Mouse (Mus musculus) thymus, adult 2 months (tissue): Measurements from ENCODE around the gene Ppp2r5c. TPM values are rescaled to one million over a fixed set of nuclear protein-coding genes. Genes with fewer than 3 reads are reported as not detected.

Source experiments
- DNase-seq: peaks from one replicate; pipeline ENCODE4 v3.0.0; 2021
- H3K27ac ChIP-seq: fragments of 200-500 bp; 2 replicates; pipeline ENCODE4 v1.5.1; 2012; ENCODE audit warnings: low read length, control low read depth; ENCODE audit not compliant: control insufficient read depth, insufficient read depth
- H3K27me3 ChIP-seq: fragments of 200-500 bp; 2 replicates; pipeline ENCODE4 v1.6.1; 2012; ENCODE audit warnings: mild to moderate bottlenecking, low read length, moderate library complexity, mixed read lengths; ENCODE audit not compliant: control insufficient read depth, insufficient read depth
- H3K36me3 ChIP-seq: fragments of 200-500 bp; 2 replicates; pipeline ENCODE4 v1.6.1; 2012; ENCODE audit warnings: mild to moderate bottlenecking, low read length, moderate library complexity; ENCODE audit not compliant: control insufficient read depth, insufficient read depth
- H3K4me1 ChIP-seq: fragments of 200-500 bp; replicated peaks from 2 replicates; pipeline ENCODE4 v1.6.1; 2012; ENCODE audit warnings: low read length; ENCODE audit not compliant: control insufficient read depth, insufficient read depth
- H3K4me3 ChIP-seq: fragments of 200-500 bp; 2 replicates; pipeline ENCODE4 v1.5.1; 2012; ENCODE audit warnings: mild to moderate bottlenecking, low read length, control low read depth, moderate library complexity; ENCODE audit not compliant: control insufficient read depth, insufficient read depth
- CTCF ChIP-seq: fragments of 200-500 bp; IDR thresholded peaks from 2 replicates; pipeline ENCODE4 v1.5.1; 2012; ENCODE audit warnings: mild to moderate bottlenecking, control low read depth, low read length, moderate library complexity, borderline replicate concordance; ENCODE audit not compliant: control insufficient read depth, poor library complexity, insufficient read depth; ENCODE audit errors: extremely low read depth
- POLR2A ChIP-seq: fragments of 200-500 bp; IDR thresholded peaks from 2 replicates; pipeline ENCODE4 v1.6.1; 2012; ENCODE audit warnings: mild to moderate bottlenecking, low read length, control low read depth, moderate library complexity; ENCODE audit not compliant: control insufficient read depth, poor library complexity, insufficient read depth; ENCODE audit errors: extremely low read depth
- WGBS: fragments of 180-500 bp; shearing (Covaris S2); methylation state at CpG from one replicate; pipeline ENCODE4 v1.1.7; 2018; 5-methylcytosine and 5-hydroxymethylcytosine counted together
- polyA plus RNA-seq: library from polyadenylated mRNA; depleted of rRNA; stranded (reverse); fragments of >200 nt; gene quantifications from 2 replicates; pipeline ENCODE4 v1.2.3, GENCODE M21; 2012

Ppp2r5c gene
- polyA plus RNA-seq, 1 experiment: 83.7 TPM

DNA sequence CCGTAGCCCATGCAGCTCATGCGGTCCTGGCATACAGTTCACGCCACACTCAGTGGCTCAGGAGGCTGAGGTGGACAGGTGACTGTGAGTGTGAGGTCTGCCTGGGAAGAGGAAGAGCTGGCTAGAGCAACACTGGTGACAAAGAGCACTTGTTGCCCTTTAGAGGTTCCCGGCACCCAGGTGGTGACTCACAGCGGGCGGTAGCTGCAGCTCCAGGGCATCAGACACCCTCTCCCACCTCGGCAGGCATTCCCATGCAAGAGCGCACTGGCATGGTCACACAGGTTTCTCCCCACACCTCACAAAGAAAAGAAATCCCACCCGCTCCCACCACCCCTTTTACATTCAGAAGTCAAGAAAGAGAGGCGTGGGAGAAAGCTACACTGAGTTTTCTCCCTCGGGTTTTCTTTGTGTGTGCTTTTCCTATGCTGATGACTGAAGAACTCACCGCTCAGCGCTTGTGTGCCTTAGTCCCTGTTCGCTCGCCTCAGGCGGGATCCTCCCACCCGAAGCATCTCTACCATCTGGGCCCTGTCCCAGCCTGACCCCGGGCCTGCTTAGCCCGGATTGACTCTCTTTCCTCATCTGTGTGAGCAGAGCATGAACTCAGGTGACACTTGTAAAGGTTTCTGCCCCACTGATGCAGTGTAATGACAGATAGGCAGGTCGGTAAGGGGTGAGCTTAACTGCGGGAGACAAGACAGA lies 108.8 kb downstream of the Ppp2r5c start:
- Histone ChIP-seq H3K4me3 (no peak overlapping the region), H3K27me3 (no peaks in the 10 kb centered on the region), H3K4me1 (no peaks in the 10 kb centered on the region), H3K27ac (no peak overlapping the region), H3K36me3 (peaks cover 69% of the 10 kb centered on the region)
- WGBS: 96% methylated on average over 21 of the region's 21 CpGs
- DNase-seq: no peak
- no peak for TF ChIP-seq CTCF
- no peak for TF ChIP-seq POLR2A

DNA sequence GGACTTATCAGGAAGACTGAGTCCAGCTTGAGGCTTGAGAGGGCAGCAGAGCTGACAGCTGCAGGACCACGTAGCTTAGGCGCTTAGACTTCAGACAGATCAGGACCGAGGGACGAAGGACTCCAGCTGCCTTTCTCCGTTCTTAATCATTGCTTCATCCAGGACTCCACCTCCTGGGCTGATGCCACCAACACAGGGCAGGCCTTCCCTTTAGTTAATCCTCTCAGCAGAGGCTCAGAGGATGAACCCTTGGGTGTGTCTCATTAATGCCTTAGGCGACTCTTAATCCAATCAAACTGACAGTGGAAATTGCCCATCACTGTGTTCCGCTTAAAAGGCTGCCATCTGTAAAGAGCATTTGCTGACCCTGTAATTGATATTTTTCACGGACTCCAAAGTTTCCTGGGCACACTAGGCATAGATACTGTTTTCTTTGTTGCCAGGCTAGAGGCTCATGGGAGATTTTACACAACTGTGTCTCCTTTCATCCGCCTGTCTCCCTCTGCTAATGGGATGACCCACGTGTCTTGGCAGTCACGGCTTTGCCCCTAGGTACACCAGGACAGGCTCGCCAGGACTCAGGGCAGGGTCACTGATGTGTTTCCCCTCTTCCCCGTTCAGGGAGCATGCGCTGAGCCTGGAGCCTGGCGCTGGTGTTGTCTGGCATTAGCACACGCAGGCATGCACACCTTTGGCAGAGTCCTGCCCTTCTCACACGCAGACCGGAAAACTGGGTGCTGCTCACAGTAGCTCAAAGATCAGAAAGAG lies 110.1 kb downstream of the Ppp2r5c start:
- H3K4me3 ChIP-seq: no peak overlapping the region
- no peak overlapping the region for H3K27ac ChIP-seq
- no peaks in the 10 kb centered on the region for H3K27me3 ChIP-seq
- DNase-seq: no peak
- peaks cover 70% of the 10 kb centered on the region for H3K36me3 ChIP-seq
- WGBS: 96% methylated on average over 18 of the region's 18 CpGs
- TF ChIP-seq POLR2A (no peak), CTCF (no peak)
- no peaks in the 10 kb centered on the region for H3K4me1 ChIP-seq

DNA sequence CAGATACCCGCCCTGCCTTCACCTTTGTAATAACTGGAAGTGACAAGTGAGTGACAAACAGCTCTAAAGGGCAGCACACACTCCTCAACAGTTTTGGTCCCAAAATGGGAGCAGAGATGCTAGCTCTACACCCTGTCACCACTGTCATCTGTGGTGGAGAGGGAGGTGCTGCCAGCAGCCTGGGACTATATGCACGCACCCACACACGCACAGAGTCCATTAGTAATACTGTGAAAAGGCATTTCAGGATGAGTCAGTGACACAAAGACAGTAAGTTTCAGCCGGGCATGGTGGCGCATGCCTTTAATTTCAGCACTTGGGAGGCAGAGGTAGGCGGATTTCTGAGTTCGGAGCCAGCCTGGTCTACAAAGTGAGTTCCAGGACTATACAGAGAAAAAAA lies 111.3 kb downstream of the Ppp2r5c start:
- 98% methylated on average over 7 of the region's 7 CpGs for WGBS
- Histone ChIP-seq H3K4me3 (no peak overlapping the region), H3K27me3 (no peaks in the 10 kb centered on the region), H3K36me3 (peaks cover 71% of the 10 kb centered on the region), H3K4me1 (no peaks in the 10 kb centered on the region), H3K27ac (no peak overlapping the region)
- TF ChIP-seq CTCF: no peak
- no peak for TF ChIP-seq POLR2A
- DNase-seq: no peak

DNA sequence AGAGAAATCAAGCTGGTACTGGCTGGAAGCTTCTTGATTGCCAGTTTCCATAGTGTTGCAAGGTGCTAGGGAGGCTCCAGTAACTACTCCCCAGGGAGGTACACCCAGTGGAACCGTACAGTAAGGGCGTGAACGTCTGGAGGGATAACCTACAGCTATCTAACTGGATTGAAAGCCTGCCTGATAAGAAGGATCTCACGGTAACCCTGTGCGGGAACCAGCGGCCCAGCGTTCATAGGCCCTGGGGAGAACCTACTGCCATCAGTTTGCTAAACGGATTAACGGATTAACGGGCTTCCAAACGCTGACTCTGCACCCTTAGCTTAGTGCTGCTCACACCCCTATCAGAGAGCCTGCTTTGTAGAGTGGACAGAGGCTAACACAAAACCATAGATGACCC lies 116.5 kb downstream of the Ppp2r5c start:
- no peak for TF ChIP-seq POLR2A
- TF ChIP-seq CTCF: no peak
- WGBS: 99% methylated on average over 11 of the region's 11 CpGs
- Histone ChIP-seq H3K27ac (no peak overlapping the region), H3K4me1 (no peaks in the 10 kb centered on the region), H3K27me3 (no peaks in the 10 kb centered on the region), H3K4me3 (no peak overlapping the region), H3K36me3 (peaks cover 71% of the 10 kb centered on the region)
- no peak for DNase-seq

DNA sequence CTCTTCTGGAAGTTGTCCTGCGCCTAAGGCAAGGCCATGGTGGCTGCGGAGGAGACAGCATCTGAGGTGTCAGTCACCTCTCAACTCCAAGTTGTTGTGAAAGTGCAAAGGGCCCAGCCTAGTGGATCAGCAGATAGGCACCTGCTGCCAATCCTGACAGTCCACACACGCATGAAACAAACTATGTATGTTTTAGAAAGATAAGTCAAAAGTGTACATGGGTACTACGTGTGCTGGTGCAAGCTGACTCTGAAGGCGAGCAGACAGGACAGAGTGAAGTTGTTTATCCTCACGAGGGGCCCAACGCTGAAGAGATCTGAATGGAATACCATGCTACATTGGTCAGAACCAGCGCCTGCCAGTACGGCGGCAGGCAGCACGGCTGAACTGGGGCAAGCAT lies 117.9 kb downstream of the Ppp2r5c start:
- no peaks in the 10 kb centered on the region for H3K27me3 ChIP-seq
- WGBS: 98% methylated on average over 11 of the region's 11 CpGs
- peaks cover 76% of the 10 kb centered on the region for H3K36me3 ChIP-seq
- DNase-seq: no peak
- H3K27ac ChIP-seq: no peak overlapping the region
- no peak for TF ChIP-seq POLR2A
- no peak for TF ChIP-seq CTCF
- no peaks in the 10 kb centered on the region for H3K4me1 ChIP-seq
- no peak overlapping the region for H3K4me3 ChIP-seq

DNA sequence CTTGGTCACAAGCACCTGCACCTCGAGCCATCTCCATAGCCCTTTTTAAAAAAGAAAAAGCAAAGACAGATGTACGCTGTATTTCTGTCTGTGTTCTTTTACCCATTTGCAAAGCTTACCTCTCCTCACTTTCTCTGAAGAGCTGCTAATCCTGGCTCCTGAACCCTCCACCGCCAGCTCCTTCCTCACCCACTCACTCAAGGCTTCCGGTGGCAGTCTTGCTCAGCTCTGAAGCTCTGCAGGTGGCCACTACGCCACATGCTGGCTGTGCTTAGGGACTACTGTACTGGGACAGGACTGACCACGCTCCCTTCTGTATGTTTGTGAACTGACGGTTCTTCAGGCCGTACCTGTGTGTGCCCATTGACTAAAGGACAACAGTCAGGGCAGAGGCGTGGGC lies 119.4 kb downstream of the Ppp2r5c start:
- no peak for DNase-seq
- TF ChIP-seq CTCF (no peak), POLR2A (no peak)
- no peak overlapping the region for H3K4me3 ChIP-seq
- WGBS: 96% methylated on average over 9 of the region's 9 CpGs
- H3K36me3 ChIP-seq: peaks cover 85% of the 10 kb centered on the region
- no peak overlapping the region for H3K27ac ChIP-seq
- H3K4me1 ChIP-seq: no peaks in the 10 kb centered on the region
- H3K27me3 ChIP-seq: no peaks in the 10 kb centered on the region

DNA sequence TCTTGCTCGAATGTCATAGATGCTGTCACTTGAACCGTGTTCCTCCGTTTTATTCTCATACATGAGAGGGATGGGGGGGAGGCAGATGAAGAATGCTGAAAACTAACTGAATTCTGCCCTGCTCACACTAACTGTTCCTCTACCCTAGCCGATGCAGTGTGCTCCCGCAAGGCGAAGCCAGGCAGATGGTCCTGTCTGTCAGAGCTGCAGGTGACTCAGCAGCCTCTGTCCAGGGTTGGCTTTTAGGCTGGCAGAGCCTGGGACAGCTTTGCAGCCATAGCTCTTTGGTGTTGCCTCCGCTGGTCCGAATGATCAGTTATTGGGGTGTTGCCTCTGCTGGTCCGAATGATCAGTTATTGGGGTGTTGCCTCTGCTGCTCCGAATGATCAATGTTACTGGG lies 124.1 kb downstream of the Ppp2r5c start:
- no peak for DNase-seq
- 96% methylated on average over 10 of the region's 10 CpGs for WGBS

More for the DNA sequence above, 124.1 kb downstream of the Ppp2r5c start:
- Histone ChIP-seq H3K27ac (no peak overlapping the region), H3K36me3 (peaks cover 63% of the 10 kb centered on the region), H3K27me3 (no peaks in the 10 kb centered on the region), H3K4me1 (no peaks in the 10 kb centered on the region), H3K4me3 (no peak overlapping the region)
- TF ChIP-seq POLR2A (no peak), CTCF (no peak)
